Mouse (Mus musculus): ENCODE results near the gene Zswim3.
A peak's percentile ranks its signal among the peaks of the same experiment; 100 is the strongest.

Gene Zswim3

DNA sequence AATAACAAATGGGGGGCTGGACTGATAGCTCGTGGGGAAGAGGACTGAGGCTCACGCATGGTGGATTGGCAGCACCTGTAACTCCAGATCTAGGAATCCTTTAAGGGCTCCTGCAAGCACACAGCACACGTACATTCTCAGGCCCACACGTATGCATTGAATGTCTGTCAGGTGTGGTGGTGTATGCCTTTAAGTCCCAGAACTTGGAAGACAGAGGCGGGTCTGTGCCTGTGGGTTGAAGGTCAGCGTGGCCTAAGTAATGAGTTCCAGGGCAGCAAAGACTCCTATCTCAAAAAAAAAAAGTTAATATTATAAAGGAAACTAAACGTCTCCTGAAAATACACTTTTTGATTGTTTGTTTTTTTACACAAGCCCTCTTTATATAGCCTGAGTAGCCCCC lies 1.7 kb downstream of the Zswim3 start:
- DNase-seq (ENCODE audit: low spot score), result no peak

DNA sequence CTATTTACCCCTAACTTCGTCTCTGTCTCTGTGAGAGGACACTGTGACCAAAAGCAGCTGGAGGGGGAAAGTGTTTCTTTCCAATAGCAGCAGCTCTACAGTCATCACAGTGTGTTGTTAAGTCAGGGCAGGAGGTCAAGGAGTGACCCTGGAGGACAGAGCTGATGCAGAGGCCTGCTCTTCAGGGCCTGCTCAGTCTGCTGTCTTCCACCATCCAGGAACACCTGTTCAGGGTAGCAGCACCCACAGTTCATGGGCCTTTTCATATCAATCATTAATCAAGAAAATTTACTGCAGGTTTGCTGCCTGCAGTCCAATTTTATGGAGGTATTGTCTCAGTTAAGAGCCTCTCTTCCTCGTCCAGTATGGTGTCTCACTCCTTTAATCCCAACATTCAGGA lies 8.7 kb downstream of the Zswim3 start:
- no peak for DNase-seq (ENCODE audit: low spot score)

DNA sequence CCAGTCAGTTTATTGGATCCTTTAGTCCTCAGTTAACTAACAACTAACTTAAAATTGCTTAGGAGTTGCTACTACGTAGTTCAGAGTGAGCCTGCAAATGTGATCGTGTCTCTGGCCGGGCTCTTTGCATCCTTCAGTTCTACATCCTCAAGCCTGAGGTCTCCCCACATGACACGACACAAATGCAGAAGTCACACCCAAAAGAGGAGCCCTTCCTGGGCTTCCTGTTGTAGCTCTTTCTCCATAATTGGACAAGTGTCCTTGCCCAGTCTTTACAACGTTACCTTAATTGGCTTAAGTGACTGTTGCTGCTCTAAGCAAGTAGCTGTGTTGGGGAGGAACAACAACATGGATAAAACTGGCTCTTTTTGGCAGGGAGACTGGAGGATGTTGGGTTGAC lies 10.4 kb downstream of the Zswim3 start:
- no peak for DNase-seq (ENCODE audit: low spot score)

DNA sequence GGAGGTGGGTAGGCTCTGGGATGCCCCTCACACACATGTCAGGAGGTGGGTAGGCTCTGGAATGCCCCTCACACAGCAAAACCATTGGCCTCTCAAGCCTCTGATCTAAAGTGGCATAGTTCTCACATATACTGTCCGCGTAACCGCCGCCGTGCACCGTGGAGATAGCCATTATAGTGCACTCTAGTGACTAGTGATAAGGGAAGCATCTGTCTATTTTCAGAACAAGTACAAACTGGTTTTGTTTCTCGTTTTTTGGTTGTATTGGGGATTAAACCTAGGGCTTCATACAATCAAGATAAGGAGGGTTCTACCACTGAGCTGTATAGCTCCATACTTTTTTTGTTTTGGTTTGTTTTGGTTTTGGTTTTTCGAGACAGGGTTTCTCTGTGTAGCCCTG lies 10.9 kb downstream of the Zswim3 start:
- no peak for DNase-seq (ENCODE audit: low spot score)

DNA sequence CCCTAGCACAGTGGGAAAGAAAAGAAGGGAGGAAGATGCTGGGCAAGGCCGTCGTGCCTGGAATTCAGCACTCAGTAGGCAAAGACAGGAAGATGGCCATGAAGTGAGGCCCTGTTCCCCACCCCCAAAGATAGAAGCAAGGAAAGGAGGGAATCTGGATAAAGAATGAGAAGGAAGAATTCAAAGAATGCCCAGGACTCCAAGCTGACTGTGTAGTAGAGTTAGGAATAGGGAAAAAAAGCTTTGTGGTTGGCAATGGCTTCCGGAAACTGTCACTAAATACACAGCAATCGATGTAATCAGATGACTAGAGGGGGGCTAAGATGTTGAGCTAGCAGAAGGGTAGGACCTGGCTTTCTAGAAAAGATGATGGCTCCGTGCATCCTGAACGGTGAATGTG lies 12.3 kb downstream of the Zswim3 start:
- DNase-seq (ENCODE audit: low spot score), result no peak

DNA sequence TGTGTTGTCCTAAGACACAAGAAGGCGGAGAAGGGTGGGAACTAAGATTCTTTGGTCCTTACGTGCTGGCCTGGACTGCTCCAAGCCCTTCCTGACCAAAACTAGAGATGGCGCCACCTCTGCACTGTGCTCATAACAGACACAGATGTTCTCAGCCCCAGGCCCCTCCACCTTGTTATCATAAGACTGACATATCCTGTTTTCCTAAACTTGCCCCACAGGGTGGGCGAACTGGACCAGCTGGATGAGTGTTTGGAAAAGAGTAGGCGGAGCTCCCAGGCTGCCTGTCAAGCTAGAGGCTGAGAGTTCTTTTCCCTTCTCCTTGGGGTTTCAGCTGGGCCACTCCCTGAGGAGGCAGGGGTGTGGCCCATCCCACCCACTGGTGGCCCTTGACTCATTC lies 12.8 kb downstream of the Zswim3 start:
- no peak for DNase-seq (ENCODE audit: low spot score)

DNA sequence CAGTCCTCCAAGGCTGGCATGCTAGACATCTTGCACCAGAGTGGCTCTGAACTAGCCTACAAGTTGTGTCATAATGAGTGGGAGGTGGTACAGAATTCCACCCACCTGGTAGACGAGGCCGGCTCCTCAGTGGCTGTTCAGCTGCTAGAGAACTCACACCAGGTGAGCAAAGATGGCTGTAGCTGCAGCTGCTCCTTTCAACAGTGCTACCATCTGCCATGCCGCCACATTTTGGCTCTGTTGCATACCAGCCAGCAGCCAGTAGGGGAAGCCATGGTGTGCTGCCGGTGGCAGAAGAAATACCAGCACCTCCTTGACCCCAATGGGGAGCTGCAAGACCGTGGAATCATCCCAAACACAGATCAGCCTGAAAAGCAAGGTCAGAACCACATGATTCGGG lies 16.2 kb downstream of the Zswim3 start:
- DNase-seq (ENCODE audit: low spot score), result no peak

DNA sequence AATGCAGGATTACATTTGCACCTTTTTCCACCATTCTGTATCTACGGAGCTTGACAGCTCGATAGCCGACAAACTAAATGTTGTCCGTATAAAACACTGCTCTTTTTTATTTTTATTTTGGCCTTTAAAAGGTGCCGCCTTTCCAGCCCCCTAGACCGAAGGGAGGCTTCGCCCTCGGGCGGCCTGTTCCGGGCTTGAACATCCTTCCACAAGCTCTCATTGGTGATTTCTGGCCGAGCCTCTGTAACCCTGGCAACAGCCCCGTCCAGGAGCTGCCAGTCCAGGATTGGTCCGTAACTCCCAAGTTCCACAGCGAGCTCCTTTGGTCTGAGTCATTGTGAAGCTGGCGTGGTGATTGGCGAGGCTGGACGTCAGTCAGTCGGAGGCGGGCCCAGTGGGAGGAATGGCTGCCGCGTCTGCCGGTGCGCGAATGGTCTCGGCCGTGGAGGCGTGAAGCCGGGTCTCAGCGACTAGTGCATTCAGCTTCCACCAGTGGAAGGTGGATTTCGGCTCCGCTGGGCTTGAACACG lies 17.8 kb downstream of the Zswim3 start, which contains the start of gene Zswim1:
Gene Zswim1 (plus strand): TSS at position 51 of the 530 bp plus-strand sequence.
- peak; percentile 100 for DNase-seq (ENCODE audit: low spot score)

DNA sequence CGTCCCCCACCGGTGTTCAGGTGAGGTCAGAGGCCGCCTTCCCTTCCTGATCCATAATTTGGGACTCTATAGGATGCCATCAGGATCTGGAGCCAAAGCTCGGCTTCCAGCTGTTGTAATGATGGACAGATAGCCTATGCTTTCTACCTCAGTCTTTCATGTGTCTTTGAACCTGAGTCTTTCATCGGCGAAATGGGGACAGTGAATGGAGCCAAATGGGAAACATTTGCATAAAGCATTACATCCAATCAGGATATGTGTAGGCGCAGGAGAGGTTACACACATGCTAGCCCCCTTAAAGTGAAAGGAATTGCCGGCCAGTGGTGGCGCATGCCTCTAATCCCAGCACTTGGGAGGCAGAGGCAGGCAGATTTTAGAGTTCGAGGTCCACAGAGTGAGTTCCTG lies 18.3 kb downstream of the Zswim3 start:
- no peak for DNase-seq (ENCODE audit: low spot score)

DNA sequence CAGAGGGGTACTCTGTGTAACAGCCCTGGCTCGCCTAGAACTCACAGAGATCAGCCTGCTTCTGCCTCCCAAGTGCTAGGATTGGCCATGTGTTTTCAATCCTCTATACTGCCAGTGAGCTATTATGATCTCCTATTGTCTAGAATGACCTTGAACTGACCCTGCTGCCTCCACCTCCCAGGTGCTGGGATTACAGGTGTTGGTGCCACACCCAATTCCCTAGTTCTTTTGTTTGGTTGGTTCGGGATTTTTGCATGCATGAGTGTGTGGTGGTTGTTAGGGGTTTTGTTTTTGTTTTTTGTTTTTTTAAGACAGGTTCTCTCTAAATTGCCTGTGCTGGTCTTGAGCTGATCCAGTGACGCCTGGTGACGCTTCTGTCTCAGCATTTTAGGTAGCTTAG lies 19.1 kb downstream of the Zswim3 start:
- DNase-seq (ENCODE audit: low spot score), result no peak

DNA sequence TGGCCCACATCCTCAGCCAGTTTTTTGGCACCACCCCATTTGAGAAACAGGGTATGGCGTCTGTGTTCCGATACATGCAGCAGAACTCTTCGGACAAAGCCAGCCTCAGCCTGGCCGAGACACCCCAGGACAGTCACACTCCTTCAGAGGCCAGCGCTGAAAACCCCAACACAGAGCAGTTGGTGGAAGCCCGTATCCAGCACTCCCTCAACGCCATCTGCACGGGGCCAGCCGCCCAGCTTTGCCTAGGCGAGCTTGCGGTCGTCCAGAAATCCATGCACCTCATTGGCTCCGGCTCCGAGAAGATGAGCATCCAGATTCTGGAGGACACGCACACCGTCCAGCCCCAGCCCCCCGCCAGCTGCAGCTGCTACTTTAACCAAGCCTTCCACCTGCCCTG lies 20.6 kb downstream of the Zswim3 start:
- no peak for DNase-seq (ENCODE audit: low spot score)

DNA sequence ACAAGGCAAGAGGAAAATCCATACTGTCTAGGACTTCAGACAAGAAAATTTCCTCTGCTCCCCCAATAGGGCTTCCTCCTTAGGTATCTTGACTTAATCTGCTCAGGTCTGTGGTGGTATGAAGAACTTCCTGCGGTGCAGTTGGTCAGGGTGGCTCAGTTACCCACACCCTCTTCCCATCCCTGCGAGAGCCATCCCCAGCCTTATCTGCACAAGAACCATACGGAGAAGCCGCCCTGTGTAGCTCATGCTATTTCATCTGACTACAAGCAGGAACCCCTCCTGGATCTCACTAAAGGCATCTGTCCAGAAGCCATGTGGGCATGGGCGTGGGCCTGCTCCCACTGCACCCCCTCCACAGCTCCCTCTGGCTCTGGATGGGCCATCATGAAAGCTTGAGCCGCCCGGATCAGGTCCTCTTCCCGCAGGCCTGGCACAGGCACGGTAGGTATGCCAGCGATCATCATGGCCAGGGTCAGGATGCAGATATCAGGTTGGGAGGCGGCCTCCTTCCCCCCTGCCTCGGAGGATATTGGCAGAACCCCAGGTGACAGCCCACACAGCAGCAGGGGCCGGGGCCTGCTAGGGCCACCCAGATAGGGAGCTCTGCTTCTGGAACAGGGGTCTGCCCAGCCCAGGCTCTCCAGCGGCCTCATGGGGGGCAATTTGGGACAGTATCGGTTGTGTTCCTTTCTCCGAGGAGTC lies 22.4 kb downstream of the Zswim3 start:
- DNase-seq (ENCODE audit: low spot score), result no peak

DNA sequence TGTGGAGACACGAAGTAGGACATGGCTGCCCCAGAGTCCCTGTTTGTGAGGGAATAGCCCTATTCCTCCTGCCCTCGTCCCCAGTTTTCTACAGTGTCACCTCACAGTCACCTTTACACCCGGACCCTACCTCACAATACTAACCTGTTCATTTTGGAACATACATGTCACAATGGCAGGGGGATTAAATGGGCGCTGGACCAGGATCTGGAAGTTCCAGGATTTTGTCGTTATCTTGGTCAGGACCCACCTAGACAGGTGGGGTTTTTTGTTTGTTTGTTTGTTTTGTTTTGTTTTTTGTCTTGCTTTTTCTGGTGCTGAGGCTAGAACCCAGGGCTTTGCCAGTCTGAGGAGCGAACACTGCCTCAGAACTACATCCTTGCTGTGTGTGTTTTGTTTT lies 23.5 kb downstream of the Zswim3 start, which contains the start of gene Spata25:
Gene Spata25 (minus strand): TSS at position 101 of the 400 bp plus-strand sequence.
- no peak for DNase-seq (ENCODE audit: low spot score)

DNA sequence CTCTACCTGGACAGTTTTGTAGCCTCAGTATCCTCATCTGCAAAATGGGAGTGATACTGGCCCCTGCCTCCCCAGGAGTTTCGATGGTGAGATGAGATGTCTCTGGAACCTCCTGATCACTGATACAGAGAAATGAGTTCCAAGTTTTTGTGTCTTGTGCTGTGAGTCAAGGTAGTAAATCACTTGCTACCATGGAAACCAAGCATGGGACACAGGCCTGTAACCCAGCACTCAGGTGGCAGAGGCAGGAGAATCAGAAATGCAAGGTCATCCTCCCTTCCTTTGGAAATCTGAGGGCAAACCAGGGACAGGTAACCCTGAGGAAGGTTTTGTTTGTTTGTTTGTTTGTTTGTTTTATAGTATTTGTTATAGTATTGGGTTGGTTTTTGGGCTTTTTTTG lies 24.2 kb downstream of the Zswim3 start:
- no peak for DNase-seq (ENCODE audit: low spot score)

DNA sequence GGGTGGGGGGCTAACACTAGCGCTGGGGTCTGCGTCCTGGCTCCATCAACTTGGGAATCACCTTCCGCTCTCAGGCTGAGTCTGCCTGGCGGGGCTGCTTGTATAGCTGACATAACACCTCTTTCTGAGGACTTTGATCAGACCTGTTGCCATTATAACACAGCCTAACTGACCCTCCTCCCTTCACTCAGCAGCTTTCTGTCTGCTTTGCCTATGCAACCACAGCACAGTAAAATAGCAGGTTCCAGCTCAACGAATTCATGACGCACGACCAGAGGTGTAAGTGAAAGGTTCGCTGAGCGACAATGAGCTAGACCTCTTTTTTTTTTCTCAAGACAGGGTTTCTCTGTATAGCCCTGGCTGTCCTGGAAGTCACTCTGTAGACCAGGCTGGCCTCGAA lies 26.1 kb downstream of the Zswim3 start:
- DNase-seq (ENCODE audit: low spot score), result no peak

DNA sequence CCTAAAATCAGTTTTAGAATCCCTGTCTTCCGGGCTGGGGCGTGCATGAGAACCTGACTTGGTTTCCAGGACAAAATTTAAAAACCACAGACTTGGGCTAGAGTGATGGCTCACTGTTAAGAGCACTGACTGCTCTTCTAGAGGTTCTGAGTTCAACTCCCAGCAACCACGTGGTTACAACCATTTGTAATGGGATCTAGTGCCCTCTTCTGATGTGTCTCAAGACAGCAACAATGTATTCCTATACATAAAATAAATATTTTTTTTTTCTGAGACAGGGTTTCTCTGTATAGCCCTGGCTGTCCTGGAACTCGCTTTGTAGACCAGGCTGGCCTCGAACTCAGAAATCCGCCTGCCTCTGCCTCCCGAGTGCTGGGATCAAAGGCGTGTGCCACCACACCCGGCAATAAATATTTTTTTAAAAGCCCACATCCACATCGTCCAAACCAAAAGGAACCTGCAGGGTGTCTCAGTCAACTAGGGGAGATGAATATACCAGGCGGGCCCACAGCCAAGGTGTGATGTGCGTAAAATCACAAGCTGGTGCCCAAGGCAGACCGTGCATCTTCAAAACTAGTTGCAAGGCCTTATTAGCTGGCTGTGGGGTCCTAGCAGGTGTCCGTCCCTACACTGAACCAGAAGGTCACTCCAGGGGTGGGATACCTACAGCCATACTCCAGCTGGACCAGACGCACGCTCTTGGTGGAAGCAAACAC lies 27.3 kb downstream of the Zswim3 start:
- no peak for DNase-seq (ENCODE audit: low spot score)

DNA sequence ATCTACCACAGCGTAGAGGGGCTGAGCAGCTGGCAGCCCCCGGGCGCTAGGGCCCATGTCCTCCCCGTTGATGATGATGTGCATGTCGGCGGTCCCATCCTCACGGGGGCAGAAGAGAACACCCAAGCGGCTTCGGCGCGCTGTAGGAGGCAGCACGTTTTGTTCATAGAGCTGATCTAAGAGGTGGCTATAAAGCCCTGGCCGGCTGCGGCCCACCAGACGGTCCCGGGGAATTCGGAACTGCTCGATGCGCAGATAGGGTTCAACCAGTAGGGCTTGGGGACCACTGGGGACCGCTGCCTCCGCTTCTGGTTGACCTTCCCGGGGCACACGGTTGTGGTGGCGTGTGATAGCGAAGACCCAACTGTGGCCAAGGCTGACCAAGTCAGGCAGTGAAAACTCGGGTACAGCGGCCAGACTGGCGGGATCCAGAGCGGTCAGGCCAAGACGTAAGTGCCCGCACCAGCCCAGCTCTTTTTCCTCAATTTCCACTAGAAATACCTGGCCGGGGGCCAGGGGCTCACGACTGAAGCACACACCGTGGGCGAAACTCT lies 27.9 kb downstream of the Zswim3 start, which contains the start of gene Ctsa:
Gene Ctsa (plus strand): TSS at position 126 of the 554 bp plus-strand sequence.
- DNase-seq (ENCODE audit: low spot score), result peak; percentile 29

DNA sequence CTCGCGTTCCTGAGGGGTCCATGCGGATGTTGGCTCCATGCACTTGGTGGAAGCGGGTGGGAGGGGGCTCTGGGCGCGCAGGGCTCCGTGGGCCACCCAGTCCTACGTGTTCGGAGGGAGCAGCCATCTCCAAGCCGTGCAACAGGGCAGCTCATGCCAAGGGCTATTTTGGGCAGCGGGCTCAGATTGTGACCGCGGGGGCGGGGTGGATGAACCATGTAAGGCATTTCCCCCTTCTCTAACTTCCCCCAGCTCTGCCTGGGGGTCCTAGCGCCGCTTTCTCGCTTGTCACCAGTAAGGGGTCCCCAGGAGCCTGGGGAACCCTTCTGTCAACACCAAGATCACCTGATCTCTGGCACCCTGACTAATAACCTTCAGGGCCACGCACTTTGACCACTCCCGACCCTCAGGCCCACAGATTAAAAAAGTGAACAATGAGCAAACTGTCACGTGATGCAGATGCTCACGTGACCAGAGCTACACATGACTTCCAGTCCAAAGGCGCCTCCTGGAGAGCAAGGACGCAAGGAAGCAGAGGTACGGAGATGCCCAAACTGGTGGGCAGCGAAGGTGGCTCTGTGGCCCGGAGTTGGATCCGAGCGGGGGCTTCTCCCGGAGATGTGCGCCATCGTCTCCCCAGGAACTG lies 28.5 kb downstream of the Zswim3 start, which contains the start of gene Neurl2:
Gene Neurl2 (minus strand): TSS at position 143 of the 646 bp plus-strand sequence.
- DNase-seq (ENCODE audit: low spot score), result peak; percentile 90

DNA sequence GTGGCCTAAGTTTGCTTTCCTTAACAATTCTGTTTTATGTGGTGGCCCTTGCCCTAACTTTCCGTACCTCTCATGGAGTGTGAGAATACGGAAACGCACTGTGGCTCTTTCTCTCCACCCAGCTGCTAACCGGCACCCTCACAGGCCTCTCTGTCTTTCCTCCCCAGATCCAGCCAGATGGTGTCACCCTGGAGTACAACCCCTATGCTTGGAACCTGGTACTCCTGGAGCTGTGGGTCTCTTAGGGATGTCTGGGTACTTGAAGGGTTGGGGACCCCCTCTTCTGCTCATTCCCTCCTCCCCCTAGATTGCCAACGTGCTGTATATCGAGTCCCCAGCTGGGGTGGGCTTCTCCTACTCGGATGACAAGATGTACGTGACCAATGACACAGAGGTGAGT lies 29.6 kb downstream of the Zswim3 start:
- DNase-seq (ENCODE audit: low spot score), result no peak

DNA sequence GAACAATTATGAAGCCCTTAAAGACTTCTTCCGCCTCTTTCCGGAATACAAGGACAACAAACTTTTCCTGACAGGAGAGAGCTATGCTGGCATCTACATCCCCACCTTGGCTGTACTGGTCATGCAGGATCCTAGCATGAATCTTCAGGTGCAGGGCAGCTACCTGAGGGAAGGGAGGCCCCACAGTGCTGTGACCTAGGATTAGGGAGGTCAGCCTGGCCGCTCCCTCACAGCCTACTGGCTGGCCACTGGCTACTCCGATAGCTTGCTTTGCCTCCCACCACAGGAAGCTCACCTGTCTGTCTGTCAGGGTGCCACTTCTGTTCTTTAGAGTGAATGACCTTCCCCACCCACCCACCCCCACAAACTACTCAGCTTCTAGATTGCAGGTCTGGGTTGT lies 30.3 kb downstream of the Zswim3 start:
- no peak for DNase-seq (ENCODE audit: low spot score)

DNA sequence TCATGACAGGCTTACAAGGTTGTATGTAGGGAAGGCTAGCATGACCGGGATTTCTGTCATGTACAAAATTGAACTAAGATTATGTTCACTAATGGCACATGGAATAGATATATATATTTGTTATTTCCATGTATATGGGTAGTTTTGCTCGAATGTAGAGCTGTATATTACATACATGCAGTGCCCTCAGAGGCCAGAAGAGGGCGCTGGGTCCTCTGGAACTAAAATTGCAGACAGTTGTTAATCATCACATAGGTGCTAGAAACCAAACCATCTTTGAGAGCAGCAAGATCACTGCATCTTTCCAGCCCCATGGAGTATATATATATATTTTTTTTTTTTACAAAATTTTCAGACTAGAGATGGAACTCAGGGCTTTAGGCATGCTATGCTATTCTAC lies 40.9 kb downstream of the Zswim3 start:
- DNase-seq (ENCODE audit: low spot score), result no peak

DNA sequence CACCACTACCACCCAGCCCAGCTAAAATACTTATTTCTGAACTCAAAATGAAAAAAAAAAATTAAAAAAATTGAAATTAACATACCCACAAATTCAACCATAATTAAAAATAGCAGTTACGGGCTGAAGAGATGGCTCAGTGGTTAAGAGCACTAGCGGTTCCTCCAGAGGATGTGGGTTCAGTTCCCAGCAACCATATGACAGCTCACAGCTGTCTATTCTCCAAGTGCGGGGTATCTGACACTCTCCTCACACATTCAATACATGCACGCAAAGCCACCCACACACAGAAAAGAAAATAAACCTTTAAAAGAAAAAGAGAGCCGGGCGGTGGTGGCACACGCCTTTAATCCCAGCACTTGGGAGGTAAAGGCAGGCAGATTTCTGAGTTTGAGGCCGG lies 45.2 kb downstream of the Zswim3 start:
- DNase-seq (ENCODE audit: low spot score), result no peak
